Mouse (Mus musculus) spleen, adult 2 months (tissue): ENCODE measurements around the gene Adra2a.

Source experiments
- CTCF ChIP-seq: fragments of 200-500 bp; IDR thresholded peaks from 2 replicates; pipeline ENCODE4 v1.5.1; 2011; ENCODE audit warnings: mild to moderate bottlenecking, inconsistent platforms; ENCODE audit not compliant: insufficient read depth, insufficient read length, insufficient replicate concordance; ENCODE audit errors: extremely low read depth
- POLR2A ChIP-seq: fragments of 200-500 bp; IDR thresholded peaks from 2 replicates; pipeline ENCODE4 v1.6.1; 2011; ENCODE audit warnings: low read depth, low read length, inconsistent platforms

- no peak for TF ChIP-seq POLR2A
- no peak for TF ChIP-seq CTCF
Observed at GRCm38 (mm10) chr19:54045931-54046683, 2.2 kb downstream of the Adra2a start.
